Mouse (Mus musculus) cerebellum, adult 9-11 months (tissue): ENCODE data around the gene Cic.
"Not testable (repeated sequence)": the region's sequence is repeated elsewhere in the genome, so short reads cannot be mapped to it uniquely, and the experiment has no call there.

ENCODE experiments used
- DNase-seq: peaks from one replicate; pipeline ENCODE4 v3.0.0; 2022

Gene Cic

GRCm38 (mm10) chr7:25309425-25309824, 41.9 kb downstream of the Cic start:
- DNase-seq = no peak

DNA sequence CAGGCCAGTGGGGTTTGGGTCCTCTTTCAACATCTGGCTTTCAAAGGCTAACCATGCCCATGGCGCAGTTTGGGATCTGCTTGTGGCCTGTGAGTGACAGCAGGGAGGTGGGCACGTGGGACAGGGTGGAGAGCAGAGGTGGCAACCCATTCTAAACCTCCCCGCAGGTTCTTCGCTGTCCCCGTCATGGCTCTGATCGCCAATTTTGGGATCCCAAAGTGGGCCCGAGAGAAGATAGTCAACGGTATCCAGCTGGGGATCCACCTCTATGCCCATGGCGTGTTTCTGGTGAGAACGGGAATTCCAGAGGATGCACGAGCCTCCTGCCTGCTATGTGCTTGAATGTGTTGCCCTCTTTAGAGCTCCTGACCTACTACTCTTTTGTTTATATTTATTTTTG, 43.7 kb downstream of the Cic start:
- no peak for DNase-seq

GRCm38 (mm10) chr7:25313325-25313724, 45.8 kb downstream of the Cic start:
- DNase-seq = no peak

DNA sequence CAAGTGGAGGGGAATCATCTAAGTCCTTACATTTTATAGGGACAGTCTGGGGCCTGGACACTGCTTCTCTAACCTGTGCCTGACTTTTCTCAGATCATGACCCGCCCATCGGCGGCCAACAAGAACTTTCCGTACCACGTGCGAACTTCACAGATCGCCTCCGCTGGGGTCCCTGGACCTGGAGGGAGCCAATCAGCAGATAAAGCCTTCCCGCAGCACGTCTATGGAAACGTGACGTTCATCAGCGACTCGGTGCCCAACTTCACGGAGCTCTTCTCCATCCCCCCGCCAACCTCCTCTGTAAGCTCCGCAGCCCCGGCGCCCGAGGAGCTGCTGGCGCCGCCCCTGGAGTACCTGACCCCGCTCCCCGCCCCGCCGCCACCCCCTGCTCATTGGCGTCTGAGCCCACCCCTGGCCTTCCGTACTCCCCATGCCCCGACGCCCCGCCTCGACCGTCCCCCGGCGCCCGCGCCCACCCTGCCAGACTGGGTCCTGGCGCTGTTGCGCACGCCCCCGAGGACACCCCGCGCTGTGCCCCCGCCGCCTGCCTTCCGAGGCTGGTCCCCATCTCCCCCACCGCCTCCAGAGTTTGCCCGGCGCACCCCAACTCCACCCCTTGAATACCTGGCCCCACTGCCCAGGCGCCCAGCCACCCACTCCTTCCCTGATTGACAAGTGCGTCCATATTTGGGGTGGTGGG, 47.3 kb downstream of the Cic start:
- no peak for DNase-seq

DNA sequence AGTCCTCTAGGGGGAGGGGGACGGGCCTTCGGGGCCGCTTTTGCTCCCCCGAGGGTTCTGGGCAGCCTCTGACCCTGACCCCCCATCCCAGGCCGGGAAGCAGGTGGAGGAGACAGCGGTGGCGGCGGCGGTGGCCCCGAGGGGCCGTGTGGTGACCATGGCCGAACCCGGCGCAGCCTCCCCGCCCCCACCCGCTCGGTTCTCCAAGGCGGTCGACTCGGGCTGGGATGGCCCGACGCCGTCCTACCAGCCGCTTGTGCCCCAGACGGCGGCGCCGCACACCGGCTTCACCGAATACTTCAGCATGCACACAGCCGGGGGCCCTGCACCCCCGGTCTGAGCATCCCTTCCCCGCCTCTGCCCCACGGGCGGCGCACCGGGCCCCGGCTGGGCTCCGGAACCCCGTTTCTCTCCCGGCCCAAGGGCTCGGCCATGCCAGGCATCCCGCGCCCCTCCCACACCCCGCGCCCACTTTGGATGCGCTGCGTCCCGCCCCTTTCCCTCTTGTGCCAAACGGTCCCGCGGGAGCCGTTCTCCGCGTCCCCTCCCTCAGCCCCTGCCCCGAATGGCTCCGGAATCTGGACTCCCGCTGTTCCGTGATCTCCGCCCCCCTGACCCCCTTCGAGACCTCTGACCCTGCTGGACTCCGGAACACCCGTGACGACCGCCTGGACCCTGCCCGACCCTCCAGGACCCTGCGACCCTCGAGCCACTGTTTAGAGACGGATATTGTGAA, 48.0 kb downstream of the Cic start:
- DNase-seq = peak; percentile 83

- peak; percentile 99 for DNase-seq
Observed at GRCm38 (mm10) chr7:25316532-25317445, 49.3 kb downstream of the Cic start, which contains the start of gene Megf8. TSS of gene Megf8 (plus strand) at chr7:25317164.

DNA sequence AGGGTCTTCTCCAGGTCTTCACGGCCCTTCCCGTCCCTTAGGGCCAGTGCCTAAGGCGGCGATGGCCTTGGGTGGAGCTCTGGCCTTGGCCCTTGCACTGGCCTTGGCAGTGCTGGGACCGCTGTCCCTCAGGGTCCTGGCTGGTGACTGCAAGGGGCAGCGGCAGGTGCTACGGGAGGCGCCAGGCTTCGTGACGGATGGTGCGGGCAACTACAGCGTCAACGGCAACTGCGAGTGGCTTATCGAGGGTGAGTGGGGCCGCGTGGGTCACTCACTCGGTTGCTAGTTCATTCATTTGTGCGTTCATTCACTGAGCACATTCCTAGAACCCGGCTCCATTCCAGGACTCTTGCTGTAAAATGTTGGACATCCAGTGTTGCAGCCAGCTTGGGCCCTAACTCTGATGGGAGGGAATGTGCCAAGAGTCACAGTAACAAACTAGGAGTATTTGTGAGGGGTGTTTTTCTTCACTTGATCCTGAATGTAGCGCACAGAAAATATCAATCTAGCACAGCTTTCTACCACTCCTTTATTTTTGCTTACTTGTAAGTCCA, 50.0 kb downstream of the Cic start:
- DNase-seq = peak; percentile 79

DNA sequence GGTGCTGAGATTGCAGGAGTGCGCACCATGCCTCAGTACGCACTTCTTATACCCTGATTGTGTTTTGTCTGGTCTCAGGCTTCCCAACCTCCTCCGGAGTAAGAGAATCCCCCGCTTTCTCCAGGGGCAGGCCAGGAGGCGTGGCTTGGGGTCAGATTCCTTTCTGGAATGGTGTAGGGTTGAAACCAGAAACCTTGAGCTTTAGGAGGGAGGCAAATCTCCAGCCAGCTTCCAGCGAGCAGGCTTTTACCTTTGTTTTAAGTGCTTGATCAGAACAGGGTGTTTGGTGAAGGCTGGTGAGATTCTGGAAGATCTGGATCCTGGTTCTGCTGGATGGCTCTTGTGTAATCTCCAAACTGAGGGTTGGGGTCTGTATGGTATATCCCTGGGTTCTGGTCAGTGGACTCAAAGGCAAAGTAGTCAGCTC, 54.6 kb downstream of the Cic start:
- no peak for DNase-seq

- no peak for DNase-seq
Observed at GRCm38 (mm10) chr7:25323219-25323618, 55.7 kb downstream of the Cic start.

- not testable (repeated sequence) for DNase-seq
Observed at GRCm38 (mm10) chr7:25325431-25325830, 57.9 kb downstream of the Cic start.

DNA sequence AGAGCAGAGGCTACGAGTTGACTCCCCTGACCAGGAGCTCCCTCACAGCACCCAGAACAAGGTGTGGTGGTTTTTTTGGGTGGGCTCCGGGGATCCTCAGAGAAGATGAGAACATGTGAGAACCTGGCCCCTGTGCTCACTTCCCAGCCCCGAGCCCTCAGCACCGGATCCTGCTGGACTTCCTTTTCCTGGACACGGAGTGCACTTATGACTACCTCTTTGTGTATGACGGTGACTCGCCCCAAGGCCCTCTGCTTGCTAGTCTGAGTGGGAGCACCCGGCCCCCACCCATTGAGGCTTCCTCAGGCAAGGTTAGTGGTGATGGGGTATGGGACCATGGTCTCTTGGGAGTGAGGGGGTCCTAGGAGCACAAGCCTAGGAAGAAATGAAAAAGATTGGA, 58.7 kb downstream of the Cic start:
- no peak for DNase-seq

DNA sequence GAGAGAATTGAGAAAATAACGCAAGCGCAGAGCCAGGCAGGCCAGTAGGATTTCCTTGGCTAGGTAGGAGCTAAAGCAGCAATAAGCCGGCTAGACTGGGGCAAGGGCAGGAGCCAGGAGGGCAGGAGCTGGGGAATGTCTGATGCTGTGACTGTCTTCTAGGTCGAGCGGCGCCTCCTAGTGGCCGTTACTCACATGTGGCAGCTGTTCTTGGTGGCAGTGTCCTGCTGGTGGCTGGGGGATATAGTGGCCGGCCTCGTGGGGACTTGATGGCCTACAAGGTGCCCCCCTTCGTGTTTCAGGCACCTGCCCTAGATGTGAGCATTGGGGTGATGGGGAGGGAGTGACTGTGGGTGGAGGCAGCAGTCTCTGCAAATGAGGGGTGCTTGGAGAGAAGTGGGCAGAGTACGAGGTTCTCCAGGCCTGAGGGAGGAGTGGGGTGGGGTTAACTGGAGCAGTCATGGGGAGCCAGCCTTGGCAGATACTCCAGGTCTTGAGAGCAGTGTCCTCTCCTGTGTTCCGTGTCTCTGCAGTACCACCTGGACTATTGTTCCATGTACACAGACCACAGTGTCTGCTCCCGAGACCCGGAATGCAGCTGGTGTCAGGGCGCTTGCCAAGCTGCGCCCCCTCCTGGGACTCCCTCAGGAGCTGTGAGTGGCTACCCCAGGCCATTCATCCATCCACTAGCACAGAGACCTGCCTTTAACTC, 66.2 kb downstream of the Cic start:
- peak; percentile 76 for DNase-seq

DNA sequence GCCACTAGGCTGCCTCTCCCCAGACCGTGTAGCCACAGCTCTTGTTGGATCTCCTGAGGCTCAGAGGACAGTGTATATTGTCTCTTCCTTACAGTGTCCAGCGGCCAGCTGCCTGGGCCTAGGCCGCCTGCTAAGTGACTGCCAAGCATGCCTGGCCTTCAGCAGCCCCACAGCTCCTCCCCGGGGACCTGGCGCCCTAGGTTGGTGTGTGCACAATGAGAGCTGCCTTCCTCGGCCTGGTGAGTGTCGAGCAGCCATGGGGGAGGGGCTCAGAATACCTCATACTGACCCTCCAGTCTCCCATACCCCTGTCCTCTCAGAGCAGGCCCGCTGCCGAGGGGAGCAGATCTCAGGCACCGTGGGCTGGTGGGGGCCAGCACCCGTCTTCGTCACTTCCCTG, 67.0 kb downstream of the Cic start:
- no peak for DNase-seq

DNA sequence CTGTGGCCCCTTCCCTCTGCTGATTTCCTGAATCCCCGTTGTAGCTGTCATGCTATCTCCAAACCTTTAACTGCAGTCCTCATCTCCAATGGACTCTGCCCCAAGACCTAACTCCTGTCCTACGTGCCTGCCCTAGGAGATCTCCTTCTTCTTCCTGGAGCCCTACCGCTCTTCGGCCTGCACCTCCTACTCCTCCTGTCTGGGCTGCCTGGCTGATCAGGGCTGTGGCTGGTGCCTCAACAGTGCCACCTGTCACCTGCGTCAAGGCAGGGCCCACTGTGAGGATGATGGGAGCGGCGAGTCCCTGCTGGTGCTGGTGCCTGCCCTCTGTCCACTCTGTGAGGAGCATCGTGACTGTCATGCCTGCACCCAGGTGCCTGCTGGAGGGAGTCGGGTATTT, 71.8 kb downstream of the Cic start:
- no peak for DNase-seq

DNA sequence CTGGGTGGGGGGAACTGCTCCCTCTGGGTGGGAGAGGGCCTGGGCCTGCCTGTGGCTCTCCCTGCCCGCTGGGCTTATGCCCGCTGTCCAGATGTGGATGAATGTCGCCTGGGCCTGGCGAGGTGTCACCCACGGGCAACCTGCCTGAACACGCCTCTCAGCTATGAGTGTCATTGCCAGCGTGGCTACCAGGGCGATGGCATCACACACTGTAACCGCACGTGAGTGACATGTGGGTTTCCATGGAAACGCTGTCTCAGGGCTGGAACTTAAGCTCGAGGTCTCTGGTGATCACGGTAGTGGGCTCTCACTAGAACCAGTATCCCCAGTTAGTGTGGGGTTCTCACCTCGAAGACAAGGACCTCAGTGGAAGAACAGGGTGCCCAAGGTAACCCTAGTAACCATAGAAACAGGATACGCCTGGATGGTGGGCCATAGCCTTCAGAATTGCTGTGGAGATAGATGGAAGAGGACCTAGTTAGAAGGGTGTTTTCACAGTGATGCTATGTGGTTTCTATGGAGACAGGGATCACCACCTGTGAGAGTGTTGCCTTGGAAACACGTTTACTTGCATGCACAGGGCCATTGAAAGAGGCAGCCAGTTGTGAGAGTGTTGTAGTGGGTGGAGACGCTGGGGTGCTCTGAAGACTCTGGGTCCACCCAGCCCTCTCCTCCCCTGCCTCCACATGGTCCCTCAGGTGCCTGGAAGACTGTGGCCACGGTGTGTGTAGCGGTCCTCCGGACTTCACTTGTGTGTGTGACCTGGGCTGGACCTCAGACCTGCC, 73.7 kb downstream of the Cic start:
- DNase-seq = no peak
